Mouse (Mus musculus): ENCODE measurements around the gene Oas1e.
A peak's percentile ranks its signal among the peaks of the same experiment; 100 is the strongest.
"Not testable (repeated sequence)": the region's sequence is repeated elsewhere in the genome, so short reads cannot be mapped to it uniquely, and the experiment has no call there.

The Oas1e gene

GRCm38 (mm10) chr5:120795480-120796034 lies at the start of gene Oas1e:
Oas1e (minus strand) TSS chr5:120795530.
- DNase-seq (ENCODE audit: low spot score): not testable (repeated sequence)

DNA sequence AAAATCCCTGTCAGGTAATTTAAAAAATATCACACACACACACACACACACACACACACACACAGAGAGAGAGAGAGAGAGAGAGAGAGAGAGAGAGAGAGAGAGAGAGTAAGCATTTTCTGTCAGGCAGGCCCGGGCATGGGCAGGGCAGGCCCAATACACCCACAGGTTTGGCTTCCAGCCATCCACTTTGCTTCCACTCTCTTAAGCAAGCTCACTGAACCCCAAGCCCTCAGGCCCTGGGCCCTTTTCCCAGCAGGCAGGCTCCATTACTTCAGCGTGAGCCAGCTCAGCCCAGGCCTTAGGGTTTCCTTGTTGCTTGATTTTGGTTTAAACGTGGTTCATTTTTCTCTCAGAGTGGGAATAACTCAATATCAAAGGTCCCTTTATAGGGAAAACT lies 49.4 kb upstream of the Oas1e start:
- peak; percentile 58 for DNase-seq (ENCODE audit: low spot score)

DNA sequence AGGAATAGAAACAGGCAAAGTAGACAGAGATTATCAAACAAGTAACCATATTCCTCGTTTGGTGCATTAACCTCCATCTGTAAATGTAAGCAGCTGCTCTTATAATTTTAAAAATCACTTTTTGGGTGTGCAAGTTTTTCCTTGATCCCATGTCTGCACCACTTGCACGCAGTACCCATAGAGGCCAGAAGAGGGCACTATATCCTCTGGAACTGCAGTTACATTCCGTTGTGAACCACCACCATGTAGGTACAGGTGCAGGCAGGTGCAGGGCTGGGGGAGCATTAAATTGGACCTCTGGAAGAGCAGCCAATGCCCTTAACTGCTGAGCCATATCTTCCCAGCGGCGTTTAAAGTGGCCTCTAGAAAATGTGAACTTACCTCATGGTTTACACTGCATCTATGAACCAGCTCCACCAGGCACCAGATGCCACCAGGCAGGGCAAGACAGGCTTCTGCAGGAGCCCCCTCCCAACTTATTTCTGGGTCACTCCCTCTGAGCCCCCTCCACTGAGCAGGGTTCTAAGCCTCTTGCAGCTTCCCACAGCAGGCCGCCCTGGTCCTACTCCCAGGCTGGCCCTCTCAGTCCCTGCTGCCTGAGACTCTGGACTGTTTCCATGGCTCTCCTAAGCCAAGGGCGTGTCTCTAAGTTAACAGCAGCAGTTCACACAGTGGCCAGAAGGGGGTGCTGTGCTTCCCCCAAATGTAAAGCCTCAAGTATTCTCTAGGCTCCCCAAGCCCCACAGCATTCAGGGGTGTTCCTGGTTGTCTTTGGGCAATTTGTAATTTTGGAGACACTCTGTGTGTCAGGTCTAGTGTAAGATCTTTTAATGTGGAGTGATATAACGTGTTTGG lies 41.6 kb upstream of the Oas1e start:
- DNase-seq (ENCODE audit: low spot score): peak; percentile 51

- no peak for DNase-seq (ENCODE audit: low spot score)
Observed at GRCm38 (mm10) chr5:120833335-120834280, 38.3 kb upstream of the Oas1e start.

GRCm38 (mm10) chr5:120831031-120831430 lies 35.7 kb upstream of the Oas1e start:
- no peak for DNase-seq (ENCODE audit: low spot score)

DNA sequence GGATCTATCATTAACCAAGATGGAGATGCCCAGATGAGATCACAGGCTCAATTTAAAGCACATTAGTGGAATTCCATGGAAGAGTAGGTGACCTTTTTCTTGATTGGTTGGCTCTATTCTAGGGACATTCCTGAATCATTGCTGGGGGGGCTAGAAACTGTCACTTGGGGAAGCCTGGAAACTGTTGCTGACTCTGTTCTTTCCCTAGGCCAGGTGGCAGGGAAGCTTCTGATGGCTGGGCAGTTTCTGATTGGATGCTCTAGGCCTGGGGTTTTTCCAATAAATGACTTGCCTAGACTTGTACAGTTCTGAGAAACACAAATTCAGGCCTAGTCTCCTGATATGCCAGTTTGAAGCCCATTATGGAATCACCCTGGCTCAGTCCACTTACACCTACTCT lies 23.7 kb upstream of the Oas1e start:
- DNase-seq (ENCODE audit: low spot score): no peak

- no peak for DNase-seq (ENCODE audit: low spot score)
Observed at GRCm38 (mm10) chr5:120815949-120816348, 20.6 kb upstream of the Oas1e start.

GRCm38 (mm10) chr5:120813023-120813422 lies 17.7 kb upstream of the Oas1e start:
- no peak for DNase-seq (ENCODE audit: low spot score)

GRCm38 (mm10) chr5:120811951-120812819 lies 16.9 kb upstream of the Oas1e start, which contains the start of gene Oas1c:
Oas1c (minus strand) TSS chr5:120812514.
- peak; percentile 72 for DNase-seq (ENCODE audit: low spot score)

DNA sequence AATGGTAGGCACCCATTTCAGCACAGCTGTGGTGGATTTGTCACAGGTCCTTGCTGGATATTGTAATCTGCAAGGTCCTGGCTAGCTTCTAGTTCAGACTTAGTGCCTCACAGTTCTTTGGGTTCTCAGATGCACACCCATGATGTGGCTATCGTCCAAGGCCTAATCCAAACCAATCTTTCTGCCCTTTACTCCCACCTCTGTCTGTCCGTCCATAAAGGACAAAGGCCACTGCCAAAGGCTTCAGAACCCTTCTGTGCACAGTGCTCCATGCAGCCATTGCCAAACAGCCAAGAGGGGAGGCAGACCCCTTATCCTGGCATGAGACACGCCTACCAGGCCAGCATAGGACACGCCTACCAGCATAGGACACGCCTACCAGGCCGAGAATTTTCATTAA lies 13.8 kb upstream of the Oas1e start:
- DNase-seq (ENCODE audit: low spot score): no peak

DNA sequence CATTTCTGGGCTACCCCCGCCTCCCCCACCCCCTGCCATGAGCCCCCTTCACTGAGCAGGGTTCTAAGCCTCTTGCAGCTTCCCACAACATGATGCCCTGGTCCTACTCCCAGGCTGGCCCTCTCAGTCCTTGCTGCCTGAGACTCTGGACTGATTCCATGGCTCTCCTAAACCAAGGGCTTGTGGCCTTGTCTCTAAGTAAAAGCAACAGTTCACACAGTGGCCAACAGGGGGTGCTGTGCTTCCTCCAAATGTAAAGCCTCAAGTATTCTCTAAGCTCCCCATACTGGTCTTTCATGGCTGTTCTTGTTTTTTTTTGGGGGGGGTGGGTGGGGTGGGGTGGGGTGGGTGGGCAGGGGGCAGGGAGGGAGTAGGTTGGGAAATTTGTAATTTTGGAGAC lies 11.1 kb upstream of the Oas1e start:
- peak; percentile 41 for DNase-seq (ENCODE audit: low spot score)

- no peak for DNase-seq (ENCODE audit: low spot score)
Observed at GRCm38 (mm10) chr5:120803596-120803995, 8.3 kb upstream of the Oas1e start.

GRCm38 (mm10) chr5:120798943-120799342 lies 3.6 kb upstream of the Oas1e start:
- DNase-seq (ENCODE audit: low spot score): not testable (repeated sequence)

GRCm38 (mm10) chr5:120798147-120798546 lies 2.8 kb upstream of the Oas1e start:
- not testable (repeated sequence) for DNase-seq (ENCODE audit: low spot score)

DNA sequence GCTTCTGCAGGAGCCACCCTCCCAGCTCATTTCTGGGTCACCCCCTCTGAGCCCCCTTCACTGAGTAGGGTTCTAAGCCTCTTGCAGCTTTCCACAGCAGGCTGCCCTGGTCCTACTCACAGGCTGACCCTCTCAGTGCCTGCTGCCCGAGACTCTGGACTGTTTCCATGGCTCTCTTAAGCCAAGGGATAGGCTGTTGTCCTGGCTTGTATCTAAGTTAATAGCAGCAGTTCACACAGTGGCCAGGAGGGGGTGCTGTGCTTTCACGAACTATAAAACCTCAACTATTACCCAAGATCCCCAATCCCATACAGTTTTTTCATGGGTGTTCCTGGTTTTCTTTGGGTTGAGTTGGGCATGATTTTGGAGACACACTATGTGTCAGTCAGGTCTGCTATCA lies 2.3 kb downstream of the Oas1e start:
- DNase-seq (ENCODE audit: low spot score): peak; percentile 33

DNA sequence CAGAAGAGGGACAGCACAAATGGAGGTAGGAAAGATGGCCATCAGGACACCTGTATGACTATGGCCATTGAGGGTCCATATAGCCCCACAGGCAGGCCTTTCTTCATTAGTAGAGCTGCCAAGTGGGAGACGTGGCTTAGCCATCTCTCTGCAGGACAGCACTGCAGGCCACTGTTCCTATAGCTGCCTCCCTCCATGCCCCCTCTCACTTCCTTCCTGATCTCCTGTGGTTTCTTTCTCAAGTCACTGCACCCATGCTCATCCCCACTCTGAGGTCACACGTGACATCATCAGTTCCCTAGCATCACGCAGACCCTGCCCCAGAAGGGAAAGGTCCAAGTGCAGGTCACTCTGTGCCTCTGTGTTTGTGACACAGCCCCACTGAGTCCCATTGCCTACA lies 8.3 kb downstream of the Oas1e start:
- no peak for DNase-seq (ENCODE audit: low spot score)

- no peak for DNase-seq (ENCODE audit: low spot score)
Observed at GRCm38 (mm10) chr5:120782446-120782845, 12.9 kb downstream of the Oas1e start.

DNA sequence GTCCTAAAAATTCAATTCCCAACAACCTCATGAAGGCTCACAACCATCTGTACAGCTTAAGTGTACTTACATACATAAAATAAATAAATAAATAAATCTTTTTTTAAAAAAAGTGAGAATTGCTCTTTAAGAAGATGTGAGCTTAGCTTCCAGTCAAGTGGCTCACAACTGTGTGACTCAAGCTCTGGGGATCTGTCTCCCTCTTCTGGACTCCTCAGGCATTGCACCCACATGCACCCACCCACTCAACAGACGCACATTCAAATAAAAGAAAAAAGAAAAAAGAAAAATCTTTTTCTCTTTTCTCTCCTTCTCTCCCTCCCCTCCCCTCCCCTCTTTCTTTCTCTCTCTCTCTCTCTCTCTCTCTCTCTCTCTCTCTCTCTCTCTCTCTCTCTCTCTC lies 13.7 kb downstream of the Oas1e start:
- DNase-seq (ENCODE audit: low spot score): no peak

GRCm38 (mm10) chr5:120779922-120780321 lies 15.4 kb downstream of the Oas1e start:
- no peak for DNase-seq (ENCODE audit: low spot score)

DNA sequence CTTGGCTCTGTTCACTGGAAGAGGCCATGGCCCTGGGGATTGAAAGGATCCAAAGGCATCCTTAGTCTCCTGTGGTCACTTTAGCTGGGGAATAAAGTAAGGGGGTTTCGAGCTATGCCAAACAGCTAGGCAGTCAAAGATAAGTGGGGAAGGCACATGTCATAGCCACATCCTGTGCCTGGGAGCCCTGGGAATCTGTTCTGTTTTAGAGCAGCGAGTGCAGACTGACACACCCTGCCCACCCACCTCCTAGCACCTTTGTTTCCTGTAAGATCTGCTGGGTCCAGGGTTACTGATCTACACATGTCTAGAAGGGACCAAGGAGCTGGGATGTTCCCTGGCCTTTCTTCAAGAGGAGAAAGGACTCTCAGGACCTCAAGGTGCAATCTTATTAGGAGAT lies 16.4 kb downstream of the Oas1e start:
- no peak for DNase-seq (ENCODE audit: low spot score)

- DNase-seq (ENCODE audit: low spot score): no peak
Observed at GRCm38 (mm10) chr5:120777478-120777877, 17.9 kb downstream of the Oas1e start, which contains the start of gene Oas3. Oas3 (minus strand) TSS chr5:120777661.

Data from urinary bladder, postnatal 25 days (tissue).